Mouse (Mus musculus) kidney, embryonic 14.5 days (tissue): ENCODE data around the gene Itgam. TPM values are rescaled to one million over a fixed set of nuclear protein-coding genes. Genes with fewer than 3 reads are reported as not detected.

Source experiments
- ATAC-seq: fragments of 200-750 bp; cut with Nextera tagmentation; 2 replicates; pipeline ENCODE4 v1.8.0; 2017; ENCODE audit warnings: moderate number of reproducible peaks, mild to moderate bottlenecking, moderate TSS enrichment, moderate library complexity; ENCODE audit not compliant: low FRiP score, low TSS enrichment
- H3K27ac ChIP-seq: fragments of 300-500 bp; sonication (generic); 2 replicates; pipeline ENCODE4 v1.5.1; 2014; ENCODE audit warnings: low read depth, mild to moderate bottlenecking, low read length, moderate library complexity, mixed read lengths
- H3K27me3 ChIP-seq: fragments of 300-500 bp; sonication (generic); 2 replicates; pipeline ENCODE4 v1.6.1; 2014; ENCODE audit warnings: mild to moderate bottlenecking, low read length; ENCODE audit not compliant: control insufficient read depth, insufficient read depth
- H3K36me3 ChIP-seq: fragments of 300-500 bp; sonication (generic); 2 replicates; pipeline ENCODE4 v1.6.1; 2014; ENCODE audit warnings: low read length, mixed read lengths; ENCODE audit not compliant: control insufficient read depth, insufficient read depth
- H3K4me1 ChIP-seq: fragments of 300-500 bp; sonication (generic); 2 replicates; pipeline ENCODE4 v1.6.1; 2014; ENCODE audit warnings: low read length, mixed read lengths; ENCODE audit not compliant: control insufficient read depth, insufficient read depth
- H3K4me2 ChIP-seq: fragments of 300-500 bp; sonication (generic); replicated peaks from 2 replicates; pipeline ENCODE4 v1.6.1; 2014; ENCODE audit warnings: low read depth, mild to moderate bottlenecking, low read length
- H3K4me3 ChIP-seq: fragments of 300-500 bp; sonication (generic); 2 replicates; pipeline ENCODE4 v1.5.1; 2014; ENCODE audit warnings: mild to moderate bottlenecking, low read length
- H3K9ac ChIP-seq: fragments of 300-500 bp; sonication (generic); 2 replicates; pipeline ENCODE4 v1.6.1; 2014; ENCODE audit warnings: low read depth, mild to moderate bottlenecking, low read length, moderate library complexity
- H3K9me3 ChIP-seq: fragments of 300-500 bp; sonication (generic); 2 replicates; pipeline ENCODE4 v1.6.1; 2016; ENCODE audit warnings: low read length; ENCODE audit not compliant: control insufficient read depth
- WGBS: fragments of 180-500 bp; shearing (Covaris S2); extraction: QIAGEN DNeasy Blood & Tissue Kit; methylation state at CpG from one replicate; pipeline ENCODE4 v1.1.7; 2014; 5-methylcytosine and 5-hydroxymethylcytosine counted together
- polyA plus RNA-seq: library from polyadenylated mRNA; unstranded; fragments of >200 nt; fragmentation: Nextera tagmentation; extraction: Ambion mirVana; gene quantifications from 2 replicates; pipeline ENCODE4 v1.2.1, GENCODE M21; 2014

The Itgam gene
- polyA plus RNA-seq, 1 experiment from 2014 or later = 0.54 TPM

DNA sequence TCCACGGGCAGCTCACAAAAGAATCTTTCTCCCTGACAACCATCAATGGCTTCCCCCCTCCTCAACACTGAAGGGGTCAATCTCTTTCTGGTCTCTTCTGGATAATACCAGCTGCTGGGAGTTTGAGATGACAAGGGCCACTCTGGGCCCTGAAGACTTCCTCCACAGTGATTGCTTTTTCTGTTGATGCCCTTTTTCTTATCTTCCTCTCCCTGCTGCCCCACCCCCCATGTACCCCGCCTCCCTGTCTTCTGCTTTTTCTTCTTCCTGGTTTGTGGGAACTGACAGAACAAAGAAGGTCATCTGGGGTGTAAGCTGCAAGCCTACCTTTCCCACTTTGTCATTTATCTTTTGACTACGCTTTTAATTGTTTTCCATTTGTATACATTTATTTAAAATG, 5.4 kb downstream of the Itgam start:
- no peak overlapping the region for H3K4me2 ChIP-seq
- no peaks in the 10 kb centered on the region for H3K27me3 ChIP-seq
- H3K36me3 ChIP-seq = no peaks in the 10 kb centered on the region
- no peak for ATAC-seq
- 82% methylated on average over 3 of the region's 3 CpGs for WGBS
- H3K4me1 ChIP-seq = no peaks in the 10 kb centered on the region
- no peak overlapping the region for H3K9ac ChIP-seq
- no peak overlapping the region for H3K4me3 ChIP-seq
- H3K27ac ChIP-seq = no peak overlapping the region
- H3K9me3 ChIP-seq = no peaks in the 10 kb centered on the region

GRCm38 (mm10) chr7:128069844-128070243, 7.4 kb downstream of the Itgam start:
- Histone ChIP-seq H3K4me3 (no peak overlapping the region), H3K4me2 (no peak overlapping the region), H3K27me3 (no peaks in the 10 kb centered on the region), H3K36me3 (no peaks in the 10 kb centered on the region), H3K9ac (no peak overlapping the region), H3K4me1 (no peaks in the 10 kb centered on the region), H3K27ac (no peak overlapping the region), H3K9me3 (no peaks in the 10 kb centered on the region)
- WGBS = 84% methylated on average over 2 of the region's 2 CpGs
- no peak for ATAC-seq

DNA sequence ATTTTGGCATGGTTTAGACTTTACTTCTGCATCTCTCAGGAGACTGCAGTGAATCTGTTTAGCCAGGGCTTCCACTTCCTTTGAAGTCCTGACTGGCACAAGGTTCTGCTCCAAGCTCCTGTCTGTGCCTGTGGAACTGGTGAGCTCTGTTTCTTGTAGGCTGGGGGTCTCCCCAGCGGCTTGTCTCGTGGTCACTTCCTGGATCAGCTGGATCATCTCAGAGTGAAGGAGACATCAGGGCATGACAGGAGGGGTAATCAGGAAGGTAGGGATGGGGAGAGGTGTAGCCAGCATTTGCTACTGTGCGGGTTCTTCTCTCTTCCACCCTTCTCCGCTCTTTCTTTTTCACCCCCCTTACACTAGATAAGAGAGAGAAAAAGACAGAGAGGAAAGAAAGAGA, 9.4 kb downstream of the Itgam start:
- Histone ChIP-seq H3K27me3 (no peaks in the 10 kb centered on the region), H3K27ac (no peak overlapping the region), H3K9me3 (no peaks in the 10 kb centered on the region), H3K36me3 (no peaks in the 10 kb centered on the region), H3K4me1 (no peaks in the 10 kb centered on the region), H3K4me2 (no peak overlapping the region), H3K4me3 (no peak overlapping the region), H3K9ac (no peak overlapping the region)
- ATAC-seq = no peak
- WGBS = 66% methylated on average over 4 of the region's 4 CpGs

DNA sequence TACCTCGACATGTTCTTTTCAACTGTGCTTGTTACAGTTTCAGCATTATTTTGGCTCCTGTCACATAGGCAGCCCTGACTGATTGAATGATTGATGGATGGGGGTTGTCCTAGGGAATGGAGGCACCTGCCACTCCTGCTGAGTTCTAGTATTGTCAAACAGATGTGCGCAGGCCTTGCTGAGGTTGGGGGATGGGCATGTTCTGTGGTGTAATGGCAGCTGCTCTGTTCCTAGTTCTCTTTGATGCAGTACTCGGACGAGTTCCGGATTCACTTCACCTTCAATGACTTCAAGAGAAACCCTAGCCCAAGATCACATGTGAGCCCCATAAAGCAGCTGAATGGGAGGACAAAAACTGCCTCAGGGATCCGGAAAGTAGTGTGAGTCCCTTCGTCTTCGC, 17.6 kb downstream of the Itgam start:
- no peak overlapping the region for H3K4me3 ChIP-seq
- no peak overlapping the region for H3K9ac ChIP-seq
- 77% methylated on average over 8 of the region's 8 CpGs for WGBS
- H3K4me2 ChIP-seq = no peak overlapping the region
- no peaks in the 10 kb centered on the region for H3K9me3 ChIP-seq
- no peaks in the 10 kb centered on the region for H3K4me1 ChIP-seq
- H3K27me3 ChIP-seq = no peaks in the 10 kb centered on the region
- no peaks in the 10 kb centered on the region for H3K36me3 ChIP-seq
- no peak overlapping the region for H3K27ac ChIP-seq
- no peak for ATAC-seq

DNA sequence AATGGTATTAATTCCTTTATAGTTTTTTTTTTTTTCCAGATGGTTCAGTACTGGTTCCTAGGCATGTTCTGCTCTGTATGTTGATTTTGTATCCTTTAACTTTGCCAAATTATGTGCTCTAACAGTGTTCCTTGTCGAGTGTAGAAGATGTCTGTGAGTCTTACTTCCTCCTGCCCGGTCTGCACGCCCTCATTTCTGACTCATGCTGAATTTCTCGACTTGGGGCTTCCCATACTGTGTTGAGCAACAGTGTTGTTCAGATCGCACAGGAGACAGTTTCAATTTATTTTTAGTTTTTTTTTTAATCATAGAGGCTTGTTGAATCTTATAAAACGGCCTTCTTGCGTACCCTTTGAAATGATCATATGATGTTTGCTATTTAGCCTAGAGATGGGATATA, 26.7 kb downstream of the Itgam start:
- Histone ChIP-seq H3K4me1 (no peaks in the 10 kb centered on the region), H3K27ac (no peak overlapping the region), H3K27me3 (no peaks in the 10 kb centered on the region), H3K36me3 (no peaks in the 10 kb centered on the region), H3K9ac (no peak overlapping the region), H3K9me3 (no peaks in the 10 kb centered on the region), H3K4me2 (no peak overlapping the region), H3K4me3 (no peak overlapping the region)
- ATAC-seq = no peak
- 82% methylated on average over 7 of the region's 7 CpGs for WGBS

DNA sequence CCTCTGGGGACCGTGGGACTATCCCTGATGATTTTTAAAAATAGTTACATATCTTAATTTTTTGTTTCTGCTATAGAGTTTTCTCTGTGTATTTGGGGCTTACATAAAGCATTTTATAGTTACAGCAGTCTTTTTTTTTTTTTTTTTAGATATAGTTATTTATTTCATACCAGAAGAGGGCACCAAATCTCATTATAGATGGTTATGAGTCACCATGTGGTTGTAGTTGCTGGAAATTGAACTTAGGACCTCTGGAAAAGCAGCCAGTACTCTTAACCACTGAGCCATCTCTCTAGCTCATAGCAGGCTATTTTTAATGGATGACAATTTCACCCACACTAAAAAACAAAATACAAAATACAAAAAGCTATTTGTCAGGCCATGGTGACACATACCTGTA, 35.7 kb downstream of the Itgam start:
- Histone ChIP-seq H3K4me1 (no peaks in the 10 kb centered on the region), H3K27ac (no peak overlapping the region), H3K36me3 (no peaks in the 10 kb centered on the region), H3K27me3 (no peaks in the 10 kb centered on the region), H3K4me3 (no peak overlapping the region), H3K9me3 (no peaks in the 10 kb centered on the region), H3K4me2 (no peak overlapping the region), H3K9ac (no peak overlapping the region)
- WGBS = 86% methylated on average over 1 of the region's 1 CpGs
- no peak for ATAC-seq

DNA sequence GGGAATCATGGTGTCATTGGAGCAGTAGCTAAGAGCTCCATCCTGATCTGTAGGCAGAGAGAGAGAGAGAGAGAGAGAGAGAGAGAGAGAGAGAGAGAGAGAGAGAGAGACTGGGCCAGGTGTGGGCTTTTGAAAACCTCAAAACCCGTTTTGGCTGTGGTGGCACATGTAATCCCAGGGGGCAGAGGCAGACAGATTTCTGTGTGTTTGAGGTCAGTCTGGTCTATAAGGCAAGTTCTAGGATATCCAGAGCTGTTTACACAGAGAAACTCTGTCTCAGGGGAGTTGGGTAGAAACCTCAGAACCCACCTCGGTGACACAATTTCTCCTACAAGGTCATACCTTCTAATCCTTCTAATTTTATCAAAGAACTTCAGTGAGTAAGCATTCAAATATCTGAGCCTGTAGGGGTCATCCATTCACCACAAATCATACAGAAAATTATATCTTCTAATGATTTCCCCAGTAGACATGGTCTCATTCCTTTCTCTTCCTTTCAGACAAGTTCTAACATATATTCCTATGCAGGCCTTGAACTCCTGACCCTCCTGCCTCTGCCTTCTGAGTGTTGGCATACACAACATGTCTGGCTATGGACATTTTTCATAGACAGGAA, 38.4 kb downstream of the Itgam start:
- H3K9ac ChIP-seq = no peak overlapping the region
- 71% methylated on average over 2 of the region's 2 CpGs for WGBS
- ATAC-seq = no peak
- no peak overlapping the region for H3K27ac ChIP-seq
- no peak overlapping the region for H3K4me3 ChIP-seq
- H3K4me1 ChIP-seq = no peaks in the 10 kb centered on the region
- no peaks in the 10 kb centered on the region for H3K9me3 ChIP-seq
- H3K36me3 ChIP-seq = no peaks in the 10 kb centered on the region
- H3K27me3 ChIP-seq = peaks cover 2% of the 10 kb centered on the region; the same call in 1 of the 2 replicates
- no peak overlapping the region for H3K4me2 ChIP-seq

GRCm38 (mm10) chr7:128105246-128105645, 42.8 kb downstream of the Itgam start:
- H3K36me3 ChIP-seq = no peaks in the 10 kb centered on the region
- 70% methylated on average over 4 of the region's 4 CpGs for WGBS
- no peak overlapping the region for H3K9ac ChIP-seq

GRCm38 (mm10) chr7:128107462-128107861, 45.0 kb downstream of the Itgam start:
- H3K36me3 ChIP-seq = no peaks in the 10 kb centered on the region
- no peak overlapping the region for H3K9ac ChIP-seq
- 90% methylated on average over 7 of the region's 7 CpGs for WGBS
- H3K4me3 ChIP-seq = no peak overlapping the region
- no peak overlapping the region for H3K27ac ChIP-seq
- no peak for ATAC-seq
- no peaks in the 10 kb centered on the region for H3K4me1 ChIP-seq
- no peak overlapping the region for H3K4me2 ChIP-seq
- H3K27me3 ChIP-seq = peaks cover 2% of the 10 kb centered on the region; the same call in 1 of the 2 replicates
- H3K9me3 ChIP-seq = no peaks in the 10 kb centered on the region

More at GRCm38 (mm10) chr7:128105246-128105645, 42.8 kb downstream of the Itgam start:
- peaks cover 2% of the 10 kb centered on the region; the same call in 1 of the 2 replicates for H3K27me3 ChIP-seq
- H3K4me1 ChIP-seq = no peaks in the 10 kb centered on the region
- H3K27ac ChIP-seq = no peak overlapping the region
- ATAC-seq = no peak
- no peak overlapping the region for H3K4me2 ChIP-seq
- no peaks in the 10 kb centered on the region for H3K9me3 ChIP-seq
- no peak overlapping the region for H3K4me3 ChIP-seq
